Mouse (Mus musculus) midbrain, embryonic 11.5 days (tissue): ENCODE measurements around the gene Vsig10l. TPM values are rescaled to one million over a fixed set of nuclear protein-coding genes. Genes with fewer than 3 reads are reported as not detected.

ENCODE experiments used
- ATAC-seq: fragments of 200-750 bp; cut with Nextera tagmentation; 2 replicates; pipeline ENCODE4 v1.8.0; 2017; ENCODE audit warnings: moderate TSS enrichment, moderate library complexity; ENCODE audit not compliant: low FRiP score
- DNase-seq: peaks from one replicate; pipeline ENCODE4 v3.0.0; 2015; ENCODE audit warnings: low spot score; ENCODE audit errors: missing footprints
- H3K27ac ChIP-seq: fragments of 300-500 bp; sonication (generic); 2 replicates; pipeline ENCODE4 v1.5.1; 2014; ENCODE audit warnings: low read depth, low read length
- H3K27me3 ChIP-seq: fragments of 300-500 bp; sonication (generic); 2 replicates; pipeline ENCODE4 v1.6.1; 2014; ENCODE audit warnings: mild to moderate bottlenecking, low read length, moderate library complexity, mixed read lengths; ENCODE audit not compliant: control insufficient read depth, insufficient read depth
- H3K36me3 ChIP-seq: fragments of 300-500 bp; sonication (generic); 2 replicates; pipeline ENCODE4 v1.6.1; 2014; ENCODE audit warnings: mild to moderate bottlenecking, low read length, moderate library complexity, mixed read lengths; ENCODE audit not compliant: control insufficient read depth, insufficient read depth
- H3K4me1 ChIP-seq: fragments of 300-500 bp; sonication (generic); 2 replicates; pipeline ENCODE4 v1.6.1; 2014; ENCODE audit warnings: low read length; ENCODE audit not compliant: control insufficient read depth, insufficient read depth
- H3K4me2 ChIP-seq: fragments of 300-500 bp; sonication (generic); 2 replicates; pipeline ENCODE4 v1.6.1; 2014; ENCODE audit warnings: mild to moderate bottlenecking, moderate library complexity
- H3K4me3 ChIP-seq: fragments of 300-500 bp; sonication (generic); 2 replicates; pipeline ENCODE4 v1.5.1; 2014; ENCODE audit warnings: low read depth, low read length
- H3K9ac ChIP-seq: fragments of 300-500 bp; sonication (generic); 2 replicates; pipeline ENCODE4 v1.6.1; 2014; ENCODE audit warnings: low read length
- H3K9me3 ChIP-seq: fragments of 300-500 bp; sonication (generic); 2 replicates; pipeline ENCODE4 v1.6.1; 2016; ENCODE audit warnings: low read length; ENCODE audit not compliant: control insufficient read depth
- WGBS: fragments of 180-500 bp; shearing (Covaris S2); extraction: QIAGEN DNeasy Blood & Tissue Kit; methylation state at CpG from one replicate; pipeline ENCODE4 v1.1.7; 2014; 5-methylcytosine and 5-hydroxymethylcytosine counted together
- polyA plus RNA-seq: library from polyadenylated mRNA; unstranded; fragments of >200 nt; fragmentation: Nextera tagmentation; extraction: Ambion mirVana; gene quantifications from 2 replicates; pipeline ENCODE4 v1.2.1, GENCODE M21; 2014

The Vsig10l gene
- polyA plus RNA-seq, 1 experiment from 2014 or later: 2.4 TPM

GRCm38 (mm10) chr7:43465344-43466098, 2.6 kb downstream of the Vsig10l start:
- Histone ChIP-seq H3K4me2 (peak overlapping the region; percentile 67), H3K9me3 (no peaks in the 10 kb centered on the region), H3K9ac (peak overlapping the region; percentile 39; the same call in 1 of the 2 replicates), H3K27me3 (peaks cover 5% of the 10 kb centered on the region; the same call in 1 of the 2 replicates), H3K4me1 (no peaks in the 10 kb centered on the region), H3K36me3 (no peaks in the 10 kb centered on the region), H3K27ac (no peak overlapping the region), H3K4me3 (peak overlapping the region; percentile 35)
- no peak for DNase-seq
- ATAC-seq: peak; percentile 87
- under 1% methylated on average over 33 of the region's 33 CpGs for WGBS

- Histone ChIP-seq H3K36me3 (no peaks in the 10 kb centered on the region), H3K9ac (peak overlapping the region; percentile 39; the same call in 1 of the 2 replicates), H3K27me3 (peaks cover 5% of the 10 kb centered on the region; the same call in 1 of the 2 replicates), H3K9me3 (no peaks in the 10 kb centered on the region), H3K4me1 (no peaks in the 10 kb centered on the region), H3K4me2 (peak overlapping the region; percentile 67), H3K4me3 (peak overlapping the region; percentile 35), H3K27ac (no peak overlapping the region)
- 2% methylated on average over 33 of the region's 33 CpGs for WGBS
- DNase-seq (peak; percentile 95), ATAC-seq (peak; percentile 57)
Observed at GRCm38 (mm10) chr7:43466099-43466694, 3.2 kb downstream of the Vsig10l start.

GRCm38 (mm10) chr7:43470373-43470772, 7.4 kb downstream of the Vsig10l start:
- no peak for ATAC-seq
- 49% methylated on average over 8 of the region's 8 CpGs for WGBS
- no peak overlapping the region for H3K4me3 ChIP-seq

GRCm38 (mm10) chr7:43475706-43476105, 12.8 kb downstream of the Vsig10l start:
- Histone ChIP-seq H3K4me1 (no peaks in the 10 kb centered on the region), H3K27me3 (peaks cover 13% of the 10 kb centered on the region; the same call in 1 of the 2 replicates), H3K9me3 (no peaks in the 10 kb centered on the region), H3K9ac (no peak overlapping the region), H3K4me2 (no peak overlapping the region), H3K27ac (no peak overlapping the region), H3K36me3 (no peaks in the 10 kb centered on the region), H3K4me3 (no peak overlapping the region)
- 8% methylated on average over 23 of the region's 23 CpGs for WGBS
- DNase-seq: peak; percentile 81
- ATAC-seq: peak; percentile 18; the same call in 1 of the 2 replicates

More at GRCm38 (mm10) chr7:43470373-43470772, 7.4 kb downstream of the Vsig10l start:
- peak; percentile 91 for DNase-seq
- H3K27ac ChIP-seq: no peak overlapping the region
- no peak overlapping the region for H3K4me2 ChIP-seq
- no peaks in the 10 kb centered on the region for H3K36me3 ChIP-seq
- 0 out of 2 replicates have a peak, but pooled peaks cover 5% of the 10 kb centered on the region for H3K27me3 ChIP-seq
- H3K9ac ChIP-seq: no peak overlapping the region
- no peaks in the 10 kb centered on the region for H3K9me3 ChIP-seq
- no peaks in the 10 kb centered on the region for H3K4me1 ChIP-seq

GRCm38 (mm10) chr7:43476376-43476775, 13.4 kb downstream of the Vsig10l start:
- ATAC-seq (no peak), DNase-seq (peak; percentile 86)
- Histone ChIP-seq H3K4me1 (no peaks in the 10 kb centered on the region), H3K9ac (no peak overlapping the region), H3K4me3 (no peak overlapping the region), H3K9me3 (no peaks in the 10 kb centered on the region), H3K27ac (no peak overlapping the region), H3K36me3 (no peaks in the 10 kb centered on the region), H3K4me2 (no peak overlapping the region), H3K27me3 (peaks cover 13% of the 10 kb centered on the region; the same call in 1 of the 2 replicates)
- 3% methylated on average over 13 of the region's 13 CpGs for WGBS

- Histone ChIP-seq H3K9ac (no peak overlapping the region), H3K36me3 (no peaks in the 10 kb centered on the region), H3K4me1 (no peaks in the 10 kb centered on the region), H3K27me3 (peaks cover 11% of the 10 kb centered on the region; the same call in 1 of the 2 replicates), H3K4me3 (no peak overlapping the region), H3K9me3 (no peaks in the 10 kb centered on the region), H3K4me2 (no peak overlapping the region), H3K27ac (no peak overlapping the region)
- WGBS: 70% methylated on average over 3 of the region's 3 CpGs
- ATAC-seq: no peak
- no peak for DNase-seq
Observed at GRCm38 (mm10) chr7:43481191-43481590, 18.2 kb downstream of the Vsig10l start.

- Histone ChIP-seq H3K4me1 (no peaks in the 10 kb centered on the region), H3K9me3 (no peaks in the 10 kb centered on the region), H3K9ac (no peak overlapping the region), H3K27me3 (peaks cover 5% of the 10 kb centered on the region; the same call in 1 of the 2 replicates), H3K4me3 (no peak overlapping the region), H3K27ac (no peak overlapping the region), H3K36me3 (no peaks in the 10 kb centered on the region), H3K4me2 (no peak overlapping the region)
- WGBS: 75% methylated on average over 8 of the region's 8 CpGs
- DNase-seq (peak; percentile 54), ATAC-seq (peak; percentile 46)
Observed at GRCm38 (mm10) chr7:43482090-43482716, 19.3 kb downstream of the Vsig10l start.

- Histone ChIP-seq H3K4me2 (no peak overlapping the region), H3K27ac (no peak overlapping the region), H3K9me3 (no peaks in the 10 kb centered on the region), H3K4me3 (no peak overlapping the region), H3K9ac (no peak overlapping the region), H3K36me3 (no peaks in the 10 kb centered on the region), H3K27me3 (no peaks in the 10 kb centered on the region), H3K4me1 (no peaks in the 10 kb centered on the region)
- WGBS: 28% methylated on average over 10 of the region's 10 CpGs
- ATAC-seq: no peak
- peak; percentile 57 for DNase-seq
Observed at GRCm38 (mm10) chr7:43483236-43483635, 20.3 kb downstream of the Vsig10l start.
